Mouse (Mus musculus) hindbrain, embryonic 15.5 days (tissue): ENCODE measurements around the gene Sf3a2. TPM values are rescaled to one million over a fixed set of nuclear protein-coding genes. Genes with fewer than 3 reads are reported as not detected.

Experiments used
- ATAC-seq: fragments of 200-750 bp; cut with Nextera tagmentation; 2 replicates; pipeline ENCODE4 v1.8.0; 2017; ENCODE audit warnings: low read depth, moderate number of reproducible peaks, moderate TSS enrichment; ENCODE audit not compliant: low FRiP score
- H3K27ac ChIP-seq: fragments of 300-500 bp; sonication (generic); replicated peaks from 2 replicates; pipeline ENCODE4 v1.5.1; 2015; ENCODE audit warnings: mild to moderate bottlenecking, inconsistent platforms
- H3K27me3 ChIP-seq: fragments of 300-500 bp; sonication (generic); 2 replicates; pipeline ENCODE4 v1.6.1; 2015; ENCODE audit warnings: control low read depth, inconsistent platforms
- H3K36me3 ChIP-seq: fragments of 300-500 bp; sonication (generic); 2 replicates; pipeline ENCODE4 v1.6.1; 2015; ENCODE audit warnings: control low read depth, inconsistent platforms
- H3K4me1 ChIP-seq: fragments of 300-500 bp; sonication (generic); replicated peaks from 2 replicates; pipeline ENCODE4 v1.6.1; 2015; ENCODE audit warnings: control low read depth, inconsistent platforms
- H3K4me2 ChIP-seq: fragments of 300-500 bp; sonication (generic); 2 replicates; pipeline ENCODE4 v1.6.1; 2015; ENCODE audit warnings: moderate library complexity, mild to moderate bottlenecking, inconsistent platforms
- H3K4me3 ChIP-seq: fragments of 300-500 bp; sonication (generic); 2 replicates; pipeline ENCODE4 v1.5.1; 2015; ENCODE audit warnings: mild to moderate bottlenecking, inconsistent platforms
- H3K9ac ChIP-seq: fragments of 300-500 bp; sonication (generic); 2 replicates; pipeline ENCODE4 v1.6.1; 2015; ENCODE audit warnings: inconsistent platforms
- H3K9me3 ChIP-seq: fragments of 300-500 bp; sonication (generic); 2 replicates; pipeline ENCODE4 v1.6.1; 2016; ENCODE audit warnings: control low read depth, inconsistent platforms
- WGBS: fragments of 180-500 bp; shearing (Covaris S2); methylation state at CpG from one replicate; pipeline ENCODE4 v1.1.7; 2015; 5-methylcytosine and 5-hydroxymethylcytosine counted together
- polyA plus RNA-seq: library from polyadenylated mRNA; unstranded; fragments of >200 nt; fragmentation: Nextera tagmentation; extraction: Ambion mirVana; gene quantifications from 2 replicates; pipeline ENCODE4 v1.2.1, GENCODE M21; 2015

Gene Sf3a2
- polyA plus RNA-seq: 52.3 and 67.4 TPM in 2 replicates

DNA sequence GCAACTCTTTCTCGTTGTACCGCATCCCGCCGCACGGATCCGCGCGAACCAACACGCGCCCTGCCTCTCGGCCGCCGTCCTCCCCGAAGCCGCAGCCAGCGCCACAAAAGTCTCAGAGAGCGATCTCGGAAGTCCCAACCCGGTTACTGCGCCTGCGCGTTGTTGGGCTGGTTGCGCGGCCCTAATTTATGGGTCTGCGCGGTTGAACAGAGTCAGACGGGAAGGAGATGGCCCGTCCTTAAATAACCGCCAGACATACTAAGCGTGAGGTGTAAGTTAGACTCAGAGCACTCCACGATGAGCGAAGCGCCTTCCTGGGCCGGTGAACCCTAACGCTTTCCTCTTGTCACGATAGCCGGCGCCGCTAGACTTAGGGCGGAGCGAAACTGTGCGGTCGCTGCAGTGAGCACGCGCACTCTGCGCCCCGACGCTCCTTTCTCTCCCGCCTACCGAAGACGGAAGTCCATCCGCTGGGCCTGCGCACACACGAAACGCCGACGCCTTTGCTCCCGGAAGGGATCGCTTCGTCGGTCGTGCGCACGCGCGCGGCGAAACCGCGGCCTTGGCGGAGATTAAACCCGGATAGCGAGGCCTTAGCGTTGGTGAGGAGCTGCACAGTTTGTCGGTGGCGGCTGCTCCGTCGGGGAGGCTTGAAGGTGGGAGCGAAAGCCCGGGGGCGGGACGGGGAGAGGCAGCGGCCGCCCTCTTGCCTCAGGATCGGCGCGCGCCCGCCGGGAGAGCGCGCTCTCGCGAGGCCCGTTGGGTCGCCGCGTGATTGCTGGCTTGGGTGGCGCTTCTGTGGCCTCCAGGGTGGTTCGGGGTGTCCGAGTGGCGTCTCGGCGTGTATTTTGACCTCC lies at the start of gene Sf3a2, which contains the start of gene Plekhj1:
TSS of gene Sf3a2 (plus strand) at position 49 of the 857 bp plus-strand sequence.
TSS of gene Plekhj1 (minus strand) at position 477 of the 857 bp plus-strand sequence.
- peaks cover 35% of the 10 kb centered on the region for H3K4me1 ChIP-seq
- peaks cover 45% of the 10 kb centered on the region for H3K36me3 ChIP-seq
- no peaks in the 10 kb centered on the region for H3K27me3 ChIP-seq
- peak within 1 kb of the TSS; percentile 82 for H3K4me2 ChIP-seq
- H3K4me3 ChIP-seq: peak within 1 kb of the TSS; percentile 96
- H3K9me3 ChIP-seq: no peaks in the 10 kb centered on the region
- H3K27ac ChIP-seq: peak within 1 kb of the TSS; percentile 99
- peak; percentile 92 for ATAC-seq
- under 1% methylated on average over 104 of the region's 104 CpGs for WGBS
- peak within 1 kb of the TSS; percentile 99 for H3K9ac ChIP-seq

DNA sequence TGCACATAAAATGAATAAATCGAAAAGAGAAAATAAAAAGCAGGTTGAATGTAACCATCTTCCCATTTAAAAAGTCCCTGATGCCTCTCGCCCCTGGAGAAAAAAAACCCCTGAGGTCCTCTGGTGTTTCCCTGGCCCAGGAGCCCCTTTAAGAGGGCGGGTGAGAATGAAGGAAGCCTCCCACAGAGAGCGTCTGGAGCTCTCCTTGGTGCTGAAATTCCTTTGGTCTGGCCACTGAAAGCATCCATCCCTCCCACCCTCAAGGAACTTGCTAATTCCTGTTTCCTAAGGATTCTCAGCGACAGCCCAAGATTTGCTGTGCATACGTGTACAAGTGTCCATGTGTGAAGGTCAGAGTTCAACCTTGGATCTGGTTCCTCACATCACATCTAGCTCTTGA lies 49.4 kb upstream of the Sf3a2 start:
- no peak overlapping the region for H3K4me3 ChIP-seq
- H3K4me2 ChIP-seq: no peak overlapping the region
- no peak overlapping the region for H3K9ac ChIP-seq

DNA sequence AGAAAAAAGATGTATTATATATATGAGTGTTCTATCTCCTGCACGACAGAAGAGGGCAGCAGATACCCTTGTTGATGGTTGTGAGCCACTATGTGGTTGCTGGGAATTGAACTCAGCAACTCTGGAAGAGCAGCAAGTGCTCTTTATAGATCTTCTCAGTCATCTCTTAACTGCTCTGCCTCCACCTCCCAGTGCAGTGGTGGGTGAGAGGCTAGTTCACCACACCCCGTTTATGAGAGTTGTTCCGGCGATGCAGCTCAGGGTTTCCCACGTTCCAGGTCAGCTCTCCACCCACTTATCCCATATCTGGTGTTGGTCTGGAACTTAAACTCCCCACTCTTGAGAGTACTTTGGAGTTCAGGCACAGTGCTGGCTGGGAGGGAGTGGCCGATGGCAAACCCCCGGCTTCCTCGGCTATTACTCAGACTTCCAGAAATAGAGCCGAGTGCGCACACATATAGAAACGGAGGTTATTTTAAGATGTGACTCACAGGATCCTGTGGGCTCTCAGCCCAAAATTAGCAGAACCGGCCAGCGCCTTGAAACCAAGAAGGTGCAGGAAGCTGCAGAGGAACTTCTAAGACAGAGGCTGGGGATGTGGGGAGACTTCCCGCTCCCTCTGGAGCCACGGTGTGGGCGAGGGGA lies 46.7 kb upstream of the Sf3a2 start:
- no peak overlapping the region for H3K9ac ChIP-seq
- H3K4me3 ChIP-seq: peak overlapping the region; percentile 6; the same call in 1 of the 2 replicates
- no peaks in the 10 kb centered on the region for H3K27me3 ChIP-seq
- no peaks in the 10 kb centered on the region for H3K36me3 ChIP-seq
- H3K4me1 ChIP-seq: peaks cover 23% of the 10 kb centered on the region
- no peaks in the 10 kb centered on the region for H3K9me3 ChIP-seq
- 19% methylated on average over 16 of the region's 16 CpGs for WGBS
- H3K27ac ChIP-seq: peak overlapping the region; percentile 53; the same call in 1 of the 2 replicates
- H3K4me2 ChIP-seq: peak overlapping the region; percentile 43
- no peak for ATAC-seq

More for the DNA sequence above, 49.4 kb upstream of the Sf3a2 start:
- Histone ChIP-seq H3K4me1 (peaks cover 10% of the 10 kb centered on the region), H3K36me3 (no peaks in the 10 kb centered on the region), H3K27ac (no peak overlapping the region), H3K27me3 (no peaks in the 10 kb centered on the region), H3K9me3 (no peaks in the 10 kb centered on the region)
- ATAC-seq: no peak
- 9% methylated on average over 6 of the region's 6 CpGs for WGBS

GRCm38 (mm10) chr10:80752079-80752625 lies 45.8 kb upstream of the Sf3a2 start:
- no peak overlapping the region for H3K9ac ChIP-seq
- H3K4me3 ChIP-seq: peak overlapping the region; percentile 6
- ATAC-seq: peak; percentile 23; the same call in 1 of the 2 replicates
- no peak overlapping the region; the same call in 1 of the 2 replicates for H3K27ac ChIP-seq
- H3K4me2 ChIP-seq: peak overlapping the region; percentile 43
- H3K36me3 ChIP-seq: no peaks in the 10 kb centered on the region
- peaks cover 31% of the 10 kb centered on the region for H3K4me1 ChIP-seq
- H3K9me3 ChIP-seq: no peaks in the 10 kb centered on the region
- 5% methylated on average over 6 of the region's 6 CpGs for WGBS
- no peaks in the 10 kb centered on the region for H3K27me3 ChIP-seq

- Histone ChIP-seq H3K9me3 (no peaks in the 10 kb centered on the region), H3K4me3 (peak within 1 kb of the TSS; percentile 94), H3K36me3 (no peaks in the 10 kb centered on the region), H3K4me2 (peak within 1 kb of the TSS; percentile 93), H3K4me1 (peaks cover 57% of the 10 kb centered on the region), H3K27ac (peak within 1 kb of the TSS; percentile 90), H3K27me3 (no peaks in the 10 kb centered on the region), H3K9ac (peak within 1 kb of the TSS; percentile 96)
- peak; percentile 93 for ATAC-seq
- WGBS: 1% methylated on average over 44 of the region's 57 CpGs
Measured at GRCm38 (mm10) chr10:80754594-80755290, 43.3 kb upstream of the Sf3a2 start, which contains the start of gene Dot1l. TSS of gene Dot1l (plus strand) at chr10:80755206.

DNA sequence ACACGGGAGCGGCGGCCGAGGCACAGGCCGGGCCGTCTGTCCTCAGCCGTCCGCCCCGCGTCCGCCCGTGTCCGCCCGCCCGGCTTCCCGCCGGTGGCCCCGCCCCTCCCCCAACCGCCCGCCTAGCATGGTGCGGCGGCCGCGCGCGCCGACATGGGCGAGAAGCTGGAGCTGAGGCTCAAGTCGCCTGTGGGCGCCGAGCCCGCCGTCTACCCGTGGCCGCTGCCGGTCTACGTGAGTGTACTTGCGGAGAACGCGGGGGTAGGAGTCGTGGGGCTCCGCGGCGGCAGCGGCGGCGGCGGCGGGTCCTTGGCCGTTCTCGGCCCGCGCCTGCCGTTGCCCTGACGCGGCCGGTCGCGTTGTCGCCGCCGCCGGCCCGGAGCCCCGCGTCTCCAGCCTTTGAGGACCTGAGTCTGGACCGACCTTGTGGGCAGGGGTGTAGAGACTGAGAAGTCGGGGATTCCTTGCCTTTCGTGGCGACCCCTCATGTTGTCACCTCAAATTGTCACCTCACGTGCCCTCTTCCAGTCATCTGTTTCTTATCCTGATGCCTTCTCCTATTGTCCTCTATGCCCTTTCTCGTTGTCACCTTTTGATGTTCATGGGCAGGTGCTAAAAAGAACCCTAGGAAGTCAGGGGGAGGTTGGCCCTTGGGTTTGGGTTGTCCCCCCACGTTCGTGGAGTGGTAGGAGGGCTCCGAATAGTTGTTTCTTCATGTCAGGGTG lies 42.5 kb upstream of the Sf3a2 start:
- Histone ChIP-seq H3K9ac (peak overlapping the region; percentile 96), H3K4me2 (peak overlapping the region; percentile 93), H3K9me3 (no peaks in the 10 kb centered on the region), H3K27me3 (no peaks in the 10 kb centered on the region), H3K27ac (peak overlapping the region; percentile 90), H3K36me3 (no peaks in the 10 kb centered on the region), H3K4me3 (peak overlapping the region; percentile 94), H3K4me1 (peaks cover 61% of the 10 kb centered on the region)
- under 1% methylated on average over 54 of the region's 75 CpGs for WGBS
- ATAC-seq: no peak

- peak overlapping the region; percentile 93 for H3K4me2 ChIP-seq
- H3K9me3 ChIP-seq: no peaks in the 10 kb centered on the region
- H3K9ac ChIP-seq: peak overlapping the region; percentile 96
- H3K27ac ChIP-seq: no peak overlapping the region
- peaks cover 67% of the 10 kb centered on the region for H3K4me1 ChIP-seq
- WGBS: 43% methylated on average over 3 of the region's 3 CpGs
- ATAC-seq: no peak
- no peaks in the 10 kb centered on the region for H3K27me3 ChIP-seq
- peak overlapping the region; percentile 94 for H3K4me3 ChIP-seq
- H3K36me3 ChIP-seq: no peaks in the 10 kb centered on the region
Measured at GRCm38 (mm10) chr10:80756099-80756498, 41.9 kb upstream of the Sf3a2 start.

GRCm38 (mm10) chr10:80756509-80756908 lies 41.5 kb upstream of the Sf3a2 start:
- no peaks in the 10 kb centered on the region for H3K9me3 ChIP-seq
- no peaks in the 10 kb centered on the region for H3K27me3 ChIP-seq
- no peaks in the 10 kb centered on the region for H3K36me3 ChIP-seq
- no peak overlapping the region for H3K27ac ChIP-seq
- H3K4me2 ChIP-seq: peak overlapping the region; percentile 93
- 76% methylated on average over 2 of the region's 2 CpGs for WGBS
- H3K4me1 ChIP-seq: peaks cover 69% of the 10 kb centered on the region
- H3K4me3 ChIP-seq: peak overlapping the region; percentile 94
- no peak for ATAC-seq
- H3K9ac ChIP-seq: peak overlapping the region; percentile 96

DNA sequence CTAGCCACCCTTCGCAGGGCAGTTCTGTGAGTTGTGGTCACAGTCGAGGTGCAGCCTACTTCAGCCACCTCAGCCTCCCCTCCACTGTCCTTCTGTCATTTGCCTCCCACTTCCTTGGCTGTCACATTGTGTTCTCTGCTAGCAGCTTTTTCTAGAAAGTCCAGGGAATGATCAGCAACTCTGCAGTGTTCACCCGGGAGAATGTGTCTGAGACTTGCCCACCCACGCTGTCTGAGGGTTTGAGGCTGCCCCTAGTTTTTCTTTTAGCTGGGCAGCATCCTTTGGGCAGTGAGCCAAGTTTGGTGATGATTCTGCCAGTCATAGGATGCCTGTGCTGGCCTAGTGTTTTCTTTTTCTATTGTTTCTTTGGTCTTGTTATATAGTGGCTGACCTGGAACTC lies 41.0 kb upstream of the Sf3a2 start:
- H3K4me3 ChIP-seq: peak overlapping the region; percentile 94

GRCm38 (mm10) chr10:80757717-80758116 lies 40.3 kb upstream of the Sf3a2 start:
- no peak for ATAC-seq
- H3K27ac ChIP-seq: no peak overlapping the region
- H3K9ac ChIP-seq: no peak overlapping the region
- no peaks in the 10 kb centered on the region for H3K9me3 ChIP-seq
- no peaks in the 10 kb centered on the region for H3K27me3 ChIP-seq
- 36% methylated on average over 5 of the region's 5 CpGs for WGBS
- H3K4me2 ChIP-seq: peak overlapping the region; percentile 93; the same call in 1 of the 2 replicates
- no peaks in the 10 kb centered on the region for H3K36me3 ChIP-seq
- no peak overlapping the region for H3K4me3 ChIP-seq
- H3K4me1 ChIP-seq: peaks cover 62% of the 10 kb centered on the region

More for the DNA sequence above, 41.0 kb upstream of the Sf3a2 start:
- H3K36me3 ChIP-seq: no peaks in the 10 kb centered on the region
- no peak overlapping the region for H3K27ac ChIP-seq
- no peaks in the 10 kb centered on the region for H3K27me3 ChIP-seq
- no peak for ATAC-seq
- peaks cover 68% of the 10 kb centered on the region for H3K4me1 ChIP-seq
- H3K9ac ChIP-seq: no peak overlapping the region
- no peaks in the 10 kb centered on the region for H3K9me3 ChIP-seq
- 73% methylated on average over 4 of the region's 4 CpGs for WGBS
- peak overlapping the region; percentile 93 for H3K4me2 ChIP-seq

DNA sequence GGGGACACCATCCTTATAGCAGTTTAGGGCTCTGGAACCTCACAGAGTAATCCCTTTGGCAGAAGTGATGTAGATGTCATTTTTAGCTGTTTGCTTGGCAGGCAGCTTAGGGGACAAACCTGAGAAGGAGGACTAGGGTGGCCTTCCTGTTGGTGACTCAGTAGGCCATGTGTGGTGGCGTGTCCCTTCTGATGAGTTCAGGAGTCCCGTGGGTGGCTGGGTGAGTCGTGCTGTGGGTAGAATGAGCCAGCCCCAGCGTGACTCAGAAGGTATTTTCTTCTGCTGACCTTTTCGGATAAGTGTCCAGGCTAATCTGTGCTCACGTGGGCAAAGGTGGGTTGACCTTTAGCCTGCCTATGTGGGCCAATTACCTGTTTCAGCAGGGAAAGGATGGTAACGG lies 39.3 kb upstream of the Sf3a2 start:
- no peak overlapping the region for H3K9ac ChIP-seq
- peaks cover 62% of the 10 kb centered on the region for H3K4me1 ChIP-seq
- ATAC-seq: no peak

More for the DNA sequence above, 39.3 kb upstream of the Sf3a2 start:
- H3K27me3 ChIP-seq: no peaks in the 10 kb centered on the region
- H3K4me3 ChIP-seq: no peak overlapping the region
- H3K27ac ChIP-seq: no peak overlapping the region
- H3K36me3 ChIP-seq: no peaks in the 10 kb centered on the region
- no peak overlapping the region for H3K4me2 ChIP-seq
- WGBS: 91% methylated on average over 7 of the region's 7 CpGs
- no peaks in the 10 kb centered on the region for H3K9me3 ChIP-seq
